Mouse (Mus musculus) yolk sac, embryonic 10.5 days (tissue): ENCODE results near the gene Ptgr1.

Experiments used
- DNase-seq: peaks from one replicate; pipeline ENCODE4 v3.0.0-alpha.2; 2017; ENCODE audit warnings: low spot score

Gene Ptgr1

GRCm38 (mm10) chr4:58990609-58991434, 3.9 kb upstream of the Ptgr1 start:
- DNase-seq = no peak

- no peak for DNase-seq
Observed at GRCm38 (mm10) chr4:58989303-58989898, 2.5 kb upstream of the Ptgr1 start.

- DNase-seq = peak; percentile 67
Observed at GRCm38 (mm10) chr4:58985157-58985648, 1.7 kb downstream of the Ptgr1 start.

- DNase-seq = no peak
Observed at GRCm38 (mm10) chr4:58982806-58983205, 4.1 kb downstream of the Ptgr1 start.

DNA sequence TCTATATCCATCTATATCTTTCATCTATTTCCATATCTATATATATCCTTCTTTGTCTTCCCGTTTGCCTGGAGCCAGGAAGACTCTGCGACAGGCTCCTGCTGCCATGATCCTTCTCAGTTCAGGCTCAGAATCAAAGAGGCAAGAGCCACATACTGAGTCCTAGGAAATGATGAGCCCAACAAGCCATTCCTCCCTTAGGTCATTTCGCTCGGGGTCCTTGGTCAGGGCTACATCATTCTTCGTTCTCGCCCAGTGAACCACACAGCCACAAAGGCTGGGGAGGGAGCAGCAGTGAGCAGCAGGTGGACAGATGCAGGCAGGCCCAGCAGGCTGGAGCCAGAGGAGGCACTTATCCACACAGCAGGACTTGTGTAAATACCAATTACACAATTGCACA, 5.5 kb downstream of the Ptgr1 start:
- no peak for DNase-seq

- no peak for DNase-seq
Observed at GRCm38 (mm10) chr4:58975711-58976110, 11.2 kb downstream of the Ptgr1 start.

GRCm38 (mm10) chr4:58970678-58971077, 16.2 kb downstream of the Ptgr1 start:
- no peak for DNase-seq

DNA sequence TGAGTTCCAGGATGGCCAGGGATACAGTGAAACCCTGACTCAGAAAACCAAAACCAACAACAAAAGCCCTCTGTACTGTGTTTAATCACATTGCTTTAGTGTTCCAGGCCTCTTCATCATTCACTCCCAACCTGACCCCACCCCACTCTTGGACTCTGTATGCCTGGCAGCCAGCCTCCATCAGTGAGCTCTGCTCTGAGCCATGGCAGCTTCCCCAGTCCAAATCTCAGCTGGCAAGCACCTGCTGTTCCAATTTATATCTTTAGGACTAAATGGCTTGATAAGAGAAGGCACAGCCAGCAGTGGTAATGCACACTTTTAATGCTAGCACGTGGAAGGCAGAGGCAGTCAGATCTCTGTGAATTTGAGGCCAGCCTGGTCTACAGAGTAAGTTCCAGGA, 21.8 kb downstream of the Ptgr1 start:
- no peak for DNase-seq

DNA sequence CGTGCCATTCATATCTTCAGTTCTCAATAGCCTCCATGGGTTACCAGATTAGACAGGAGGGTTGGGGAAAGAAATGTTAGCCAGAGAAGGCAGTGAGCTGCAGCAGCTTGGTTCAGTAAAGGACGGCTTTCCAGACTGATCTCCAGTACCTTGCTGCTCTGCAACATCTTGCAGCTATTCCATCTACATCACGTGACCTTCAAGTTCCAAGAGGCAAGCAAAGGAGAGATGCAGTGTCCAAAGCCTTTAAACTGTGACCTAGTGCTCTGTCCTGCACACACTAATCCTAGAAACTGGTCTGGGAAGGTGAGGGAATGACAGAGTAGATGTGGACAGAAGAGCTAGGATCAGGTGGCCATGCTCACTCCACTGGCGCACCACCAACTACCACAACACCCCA, 23.6 kb downstream of the Ptgr1 start:
- no peak for DNase-seq

DNA sequence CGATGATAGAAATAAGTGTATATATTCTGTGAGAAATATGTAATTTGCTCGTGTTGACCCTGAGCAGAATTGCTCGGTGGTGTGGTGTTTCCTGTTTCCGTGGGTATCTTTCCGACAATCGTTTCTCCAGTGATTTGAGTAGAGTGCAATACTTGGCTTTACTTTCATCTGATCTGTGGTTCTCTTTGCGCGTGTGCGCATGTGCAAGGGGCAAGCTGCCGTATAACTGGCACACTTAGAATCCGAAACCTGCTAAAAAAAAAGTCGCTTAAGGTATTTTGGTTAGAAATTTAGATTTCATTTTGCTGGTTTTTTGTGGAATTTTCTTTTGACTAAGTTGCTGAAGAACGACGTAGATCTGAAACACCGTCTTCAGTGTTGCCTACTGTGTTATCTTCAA, 25.2 kb downstream of the Ptgr1 start:
- no peak for DNase-seq

DNA sequence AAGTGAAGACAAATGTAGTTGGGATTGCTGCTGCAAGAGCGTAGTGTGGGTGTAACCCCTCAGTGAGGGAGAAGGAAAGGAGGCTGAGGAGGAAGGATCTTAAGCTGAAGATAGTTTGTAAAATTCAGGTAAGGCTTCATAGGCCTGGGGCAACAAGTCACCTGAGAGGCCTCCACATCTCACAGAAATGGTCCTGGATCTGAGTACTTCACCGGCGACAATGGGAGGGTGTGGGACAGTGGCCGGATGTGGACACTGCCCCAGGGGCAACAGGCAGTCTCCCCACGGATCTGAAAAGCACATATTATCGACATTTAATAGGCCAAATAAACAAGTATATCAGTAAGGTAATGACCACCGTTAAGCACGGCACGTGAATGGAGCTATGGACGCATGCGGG, 34.3 kb downstream of the Ptgr1 start:
- no peak for DNase-seq

- no peak for DNase-seq
Observed at GRCm38 (mm10) chr4:58948391-58948790, 38.5 kb downstream of the Ptgr1 start.

DNA sequence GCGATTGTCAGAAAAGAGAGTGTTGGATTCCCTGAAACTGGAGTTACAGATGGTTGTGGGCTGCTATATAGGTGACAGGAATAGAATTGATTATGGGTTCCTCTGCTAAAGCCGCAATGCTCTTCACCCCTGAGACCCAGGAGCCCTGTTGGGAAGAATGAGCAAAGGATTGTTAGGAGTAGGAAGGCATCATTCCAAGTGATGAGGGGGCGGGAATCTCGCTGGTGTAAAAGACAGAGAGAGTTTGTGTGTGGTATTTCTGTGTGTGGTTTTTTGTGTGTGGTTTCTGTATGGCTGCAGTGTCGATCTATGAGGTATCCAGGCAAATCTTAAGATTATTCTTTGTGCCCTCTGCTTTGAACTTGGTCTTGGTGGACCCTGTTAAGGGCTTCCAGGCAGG, 42.2 kb downstream of the Ptgr1 start:
- DNase-seq = no peak

GRCm38 (mm10) chr4:58944206-58944553, 42.7 kb downstream of the Ptgr1 start:
- DNase-seq = no peak

- peak; percentile 80 for DNase-seq
Observed at GRCm38 (mm10) chr4:58943420-58944205, 43.3 kb downstream of the Ptgr1 start, which contains the start of gene Zkscan16. Gene Zkscan16 (plus strand): TSS chr4:58943628.

DNA sequence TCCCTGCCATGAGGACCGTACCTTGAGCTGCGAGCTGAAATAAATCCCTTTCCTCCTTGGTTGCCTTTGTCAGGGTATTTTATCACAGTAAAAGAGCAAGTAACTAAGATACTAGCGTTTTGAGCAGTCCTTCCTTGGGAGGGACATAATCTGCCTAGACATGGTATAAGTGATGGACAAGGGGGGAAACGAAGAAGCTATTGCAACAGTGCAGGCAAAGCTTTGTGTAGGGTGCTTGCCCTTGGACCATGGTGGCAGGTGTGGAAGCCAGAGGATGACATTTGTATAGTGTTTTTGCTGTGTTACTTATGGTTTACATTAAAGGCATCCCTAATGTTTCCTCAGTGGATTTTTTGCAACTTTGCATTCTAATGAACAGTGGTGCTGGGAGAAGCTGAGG, 44.0 kb downstream of the Ptgr1 start:
- no peak for DNase-seq

DNA sequence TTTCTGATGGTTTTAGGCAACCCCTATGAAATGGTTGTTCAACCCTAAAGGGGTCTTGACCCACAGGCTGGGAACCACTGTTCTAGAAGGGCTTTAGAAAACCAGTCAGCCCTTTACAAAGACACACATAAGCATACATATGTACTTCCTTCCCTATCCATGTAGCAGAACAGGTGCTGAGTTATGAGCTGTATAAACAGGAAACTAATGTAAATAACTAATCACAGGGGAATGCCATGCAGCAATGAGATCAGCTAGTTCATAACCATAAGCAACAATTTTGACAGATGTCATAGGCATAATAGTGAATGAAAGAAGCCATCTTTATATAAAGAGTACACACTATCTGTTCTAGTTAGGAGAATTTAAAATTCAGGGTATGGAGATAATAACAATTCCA, 45.3 kb downstream of the Ptgr1 start:
- no peak for DNase-seq

- no peak for DNase-seq
Observed at GRCm38 (mm10) chr4:58935846-58936245, 51.1 kb downstream of the Ptgr1 start.

DNA sequence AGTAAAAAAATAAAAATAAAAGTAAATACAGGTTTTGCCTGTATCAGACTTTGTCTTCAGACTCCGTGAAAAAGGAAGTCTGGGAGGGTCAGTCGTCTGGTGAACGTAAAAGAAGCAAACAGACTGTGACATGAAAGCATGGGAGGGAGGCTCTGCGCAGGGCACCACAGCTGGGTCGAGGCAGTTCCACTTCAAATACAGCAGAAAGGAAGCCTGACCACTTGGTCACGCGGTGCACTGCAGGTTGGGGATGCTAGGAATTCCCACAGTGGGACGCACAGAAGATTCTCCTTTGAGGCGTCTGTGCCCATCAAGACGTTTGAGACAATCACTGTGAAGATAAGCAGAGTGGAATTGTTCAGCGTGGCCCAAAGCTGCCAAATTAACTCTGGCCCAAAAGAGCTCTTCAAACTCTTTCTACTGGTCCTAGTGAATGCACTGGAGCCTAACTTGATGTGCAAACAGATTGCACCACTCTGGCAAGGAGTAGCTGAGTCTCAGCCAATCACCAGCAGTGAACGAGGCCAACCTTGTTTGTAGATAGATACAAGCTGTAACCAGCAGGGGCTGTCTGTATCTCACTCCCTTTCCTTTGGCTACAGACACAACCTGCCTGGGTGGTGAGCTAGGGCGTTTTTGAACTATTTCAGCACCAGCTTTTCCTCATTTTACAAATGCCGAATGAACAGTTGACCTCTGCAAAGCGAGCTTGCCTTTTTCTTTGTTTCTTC, 52.0 kb downstream of the Ptgr1 start:
- peak; percentile 51 for DNase-seq

GRCm38 (mm10) chr4:58934308-58934707, 52.6 kb downstream of the Ptgr1 start:
- no peak for DNase-seq

GRCm38 (mm10) chr4:58932541-58932940, 54.4 kb downstream of the Ptgr1 start:
- no peak for DNase-seq

DNA sequence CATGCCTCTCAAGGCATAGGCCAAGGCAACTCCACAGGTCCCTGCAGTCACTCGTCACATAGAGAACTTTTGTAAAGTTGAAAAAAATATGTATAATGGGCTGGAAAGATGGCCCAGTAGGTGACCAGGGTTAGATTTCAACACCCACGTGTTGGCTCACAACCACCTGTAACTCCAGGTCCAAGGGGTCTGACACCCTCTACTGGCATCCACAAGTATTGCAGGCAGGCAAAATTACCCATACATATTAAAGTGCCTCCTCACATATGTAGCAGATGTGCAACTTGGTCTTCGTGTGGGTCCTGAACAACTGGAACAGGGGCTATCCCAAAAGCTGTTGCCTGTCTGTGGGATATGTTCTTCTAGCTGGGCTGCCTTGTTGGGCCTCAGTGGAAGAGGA, 59.3 kb downstream of the Ptgr1 start:
- no peak for DNase-seq
